Comparison of ENCODE assay signal across 17 mouse cellular contexts in the genomic region with DNA sequence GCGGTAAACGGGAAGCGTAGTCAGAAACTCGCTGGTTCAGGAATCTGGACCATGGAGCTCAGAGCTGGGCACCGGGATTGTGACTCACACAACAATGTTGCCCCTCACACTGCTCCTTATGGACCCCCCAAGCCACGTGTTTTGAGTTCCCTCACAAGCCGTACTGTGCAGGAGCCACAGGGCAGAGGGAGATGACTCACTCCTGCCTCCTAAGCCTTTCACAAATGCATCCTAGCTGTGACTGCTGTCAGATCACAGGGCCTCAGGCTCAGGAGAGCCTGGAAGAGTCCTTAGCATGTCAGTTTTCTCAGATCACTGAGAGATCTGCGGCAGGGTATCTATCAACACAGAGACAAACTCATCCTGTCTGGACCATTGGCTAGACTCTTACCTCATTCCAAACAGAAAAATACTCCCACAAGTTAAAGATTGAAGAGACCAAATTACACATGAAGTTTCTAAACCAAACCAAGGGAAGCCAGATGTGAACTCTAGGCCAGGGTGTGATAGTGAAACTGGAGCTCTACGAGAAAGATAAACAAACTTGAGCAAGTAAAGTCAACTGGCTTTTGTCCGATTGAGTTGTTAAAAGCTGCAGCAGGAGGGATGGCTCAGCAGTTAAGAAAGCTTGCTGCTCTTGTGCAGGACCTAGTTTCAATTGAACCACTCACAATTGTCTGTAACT. TPM values are rescaled to one million over a fixed set of nuclear protein-coding genes. Genes with fewer than 3 reads are reported as not detected.
DNase-seq lines count a peak whose midpoint lies in the region; ATAC-seq lines count a peak whose summit lies in the region.
"Had no signal": no experiment of that assay in that cellular context is flagged by ENCODE, and none has a peak within 500 bp of the region (broad histone marks: within the 10 kb centered on the region; RNA-seq: fewer than 3 reads in every experiment).

No protein-coding gene starts in this region.

- no peaks in the 10 kb centered on the region; the same call in 1 of the 2 replicates for H3K9me3 ChIP-seq in heart, embryonic 15.5 days (replicated peaks)
- H3K9me3 ChIP-seq in embryonic facial prominence, embryonic 12.5 days = no peaks in the 10 kb centered on the region
- H3K9me3 ChIP-seq in liver, embryonic 15.5 days (replicated peaks) = no peaks in the 10 kb centered on the region
- no peaks in the 10 kb centered on the region for H3K9me3 ChIP-seq in forebrain, embryonic 10.5 days
- no peaks in the 10 kb centered on the region for H3K9me3 ChIP-seq in midbrain, embryonic 15.5 days

- DNase-seq in heart, postnatal 10 days = no peak
- DNase-seq in 416B (ENCODE audit: low read depth) = peak; percentile 63
- DNase-seq in forebrain, embryonic 10.5 days (ENCODE audit: extremely low spot score, low spot score) = no peak
- DNase-seq: adrenal gland, adult 2 months; cerebellum, adult 9-11 months; lung, postnatal 10 days; thymus, postnatal 4 days had no signal

- H3K4me3 ChIP-seq in heart, embryonic 15.5 days = no peak overlapping the region
- H3K4me3 ChIP-seq in embryonic facial prominence, embryonic 12.5 days = no peak overlapping the region
- no peak overlapping the region for H3K4me3 ChIP-seq in liver, embryonic 15.5 days (replicated peaks)
- H3K4me3 ChIP-seq in forebrain, embryonic 10.5 days = no peak overlapping the region
- H3K4me3 ChIP-seq in midbrain, embryonic 15.5 days = no peak overlapping the region
- H3K4me3 ChIP-seq: erythroblast, embryonic 14.5 days; layer of hippocampus, adult 2 months had no signal

- H3K36me3 ChIP-seq in heart, embryonic 15.5 days = no peaks in the 10 kb centered on the region
- H3K36me3 ChIP-seq in embryonic facial prominence, embryonic 12.5 days = no peaks in the 10 kb centered on the region
- H3K36me3 ChIP-seq in liver, embryonic 15.5 days (replicated peaks) = no peaks in the 10 kb centered on the region
- H3K36me3 ChIP-seq in forebrain, embryonic 10.5 days (replicated peaks) = no peaks in the 10 kb centered on the region
- no peaks in the 10 kb centered on the region for H3K36me3 ChIP-seq in midbrain, embryonic 15.5 days (replicated peaks)

- H3K27ac ChIP-seq in heart, embryonic 15.5 days = peak overlapping the region; percentile 42; the same call in 1 of the 2 replicates
- H3K27ac ChIP-seq in embryonic facial prominence, embryonic 12.5 days = peak overlapping the region; percentile 76
- peak overlapping the region; percentile 62; the same call in 1 of the 2 replicates for H3K27ac ChIP-seq in liver, embryonic 15.5 days (replicated peaks)
- no peak overlapping the region for H3K27ac ChIP-seq in forebrain, embryonic 10.5 days
- no peak overlapping the region for H3K27ac ChIP-seq in midbrain, embryonic 15.5 days
- H3K27ac ChIP-seq: hindbrain, postnatal 0 days; layer of hippocampus, adult 2 months had no signal

- 58% methylated on average over 10 of the region's 10 CpGs for WGBS in heart, embryonic 15.5 days
- WGBS in embryonic facial prominence, embryonic 12.5 days = 57% methylated on average over 10 of the region's 10 CpGs
- WGBS in liver, embryonic 15.5 days (ENCODE audit: insufficient replicate concordance) = 58% methylated on average over 10 of the region's 10 CpGs
- 84% methylated on average over 10 of the region's 10 CpGs for WGBS in forebrain, embryonic 10.5 days
- 84% methylated on average over 10 of the region's 10 CpGs for WGBS in midbrain, embryonic 15.5 days

- no peak overlapping the region for H3K4me2 ChIP-seq in heart, embryonic 15.5 days
- H3K4me2 ChIP-seq in embryonic facial prominence, embryonic 12.5 days (replicated peaks) = no peak overlapping the region
- H3K4me2 ChIP-seq in liver, embryonic 15.5 days = peak overlapping the region; percentile 23; the same call in 1 of the 2 replicates
- H3K4me2 ChIP-seq in midbrain, embryonic 15.5 days = no peak overlapping the region
- H3K4me2 ChIP-seq: midbrain, embryonic 11.5 days had no signal

- no peak overlapping the region for H3K9ac ChIP-seq in heart, embryonic 15.5 days
- no peak overlapping the region for H3K9ac ChIP-seq in embryonic facial prominence, embryonic 12.5 days
- H3K9ac ChIP-seq in liver, embryonic 15.5 days = no peak overlapping the region
- no peak overlapping the region for H3K9ac ChIP-seq in midbrain, embryonic 15.5 days

- no peak for ATAC-seq in heart, embryonic 15.5 days (replicated peaks; ENCODE audit: insufficient number of reproducible peaks, insufficient read depth, low FRiP score, low read depth)
- no peak for ATAC-seq in embryonic facial prominence, embryonic 12.5 days (ENCODE audit: insufficient number of reproducible peaks, insufficient read depth, low FRiP score, low TSS enrichment)
- peak; percentile 47 for ATAC-seq in liver, embryonic 15.5 days (ENCODE audit: insufficient read depth)
- ATAC-seq in midbrain, embryonic 15.5 days (replicated peaks) = no peak
- ATAC-seq in frontal cortex, adult (ENCODE audit: low TSS enrichment) = no peak
- ATAC-seq: CD4-positive, CD25-positive, alpha-beta regulatory T cell, adult 4 months; hindbrain, postnatal 0 days had no signal

- intact Hi-C loops in heart, postnatal 10 days (cut with DNase I) = no loop called here

- H3K27me3 ChIP-seq in heart, embryonic 15.5 days = no peaks in the 10 kb centered on the region
- H3K27me3 ChIP-seq in embryonic facial prominence, embryonic 12.5 days = no peaks in the 10 kb centered on the region
- no peaks in the 10 kb centered on the region for H3K27me3 ChIP-seq in liver, embryonic 15.5 days
- H3K27me3 ChIP-seq in forebrain, embryonic 10.5 days (ENCODE audit: poor library complexity, severe bottlenecking) = no peaks in the 10 kb centered on the region
- no peaks in the 10 kb centered on the region for H3K27me3 ChIP-seq in midbrain, embryonic 15.5 days (replicated peaks)

- H3K4me1 ChIP-seq in heart, embryonic 15.5 days (replicated peaks) = 0 out of 2 replicates have a peak, but pooled peaks cover 2% of the 10 kb centered on the region
- H3K4me1 ChIP-seq in embryonic facial prominence, embryonic 12.5 days = peaks cover 13% of the 10 kb centered on the region
- peaks cover 4% of the 10 kb centered on the region; the same call in 1 of the 2 replicates for H3K4me1 ChIP-seq in liver, embryonic 15.5 days (replicated peaks)
- peaks cover 11% of the 10 kb centered on the region for H3K4me1 ChIP-seq in forebrain, embryonic 10.5 days
- no peaks in the 10 kb centered on the region for H3K4me1 ChIP-seq in midbrain, embryonic 15.5 days

RNA-seq across cellular contexts. Expression of gene Nfil3, which starts 13.5 kb away (rescaled TPM):
- 37.1 and 40.5 TPM in 2 replicates for polyA plus RNA-seq in heart, embryonic 15.5 days (2015; fragmentation: Nextera tagmentation; extraction: Ambion mirVana)
- 10 to 100 TPM; 27.3 to 27.9 TPM for total RNA-seq in heart, postnatal 10 days (2021)
- 30.3 and 30.8 TPM in 2 replicates for polyA plus RNA-seq in embryonic facial prominence, embryonic 12.5 days (2016; fragmentation: Nextera tagmentation; extraction: Ambion mirVana)
- 6.0 and 6.1 TPM in 2 replicates for polyA plus RNA-seq in liver, embryonic 15.5 days (2015; fragmentation: Nextera tagmentation; extraction: Ambion mirVana)
- 13.4 and 15.3 TPM in 2 replicates for polyA plus RNA-seq in forebrain, embryonic 10.5 days (2016; fragmentation: Nextera tagmentation; extraction: Ambion mirVana)
- polyA plus RNA-seq in midbrain, embryonic 15.5 days (2015; fragmentation: Nextera tagmentation; extraction: Ambion mirVana) = 41.9 and 48.4 TPM in 2 replicates

Comparison
In these comparisons a context has a peak if more than half of its experiments do, and no peak if none do; other contexts are left out.
1. H3K27ac ChIP-seq: peak in heart, embryonic 15.5 days (single experiment), embryonic facial prominence, embryonic 12.5 days (single experiment) and liver, embryonic 15.5 days (single experiment); none in forebrain, embryonic 10.5 days (single experiment) and midbrain, embryonic 15.5 days (single experiment).